Mouse (Mus musculus): ENCODE measurements around the gene Ccdc122.
"Not testable (repeated sequence)": the region's sequence is repeated elsewhere in the genome, so short reads cannot be mapped to it uniquely, and the experiment has no call there.

Gene Ccdc122

DNA sequence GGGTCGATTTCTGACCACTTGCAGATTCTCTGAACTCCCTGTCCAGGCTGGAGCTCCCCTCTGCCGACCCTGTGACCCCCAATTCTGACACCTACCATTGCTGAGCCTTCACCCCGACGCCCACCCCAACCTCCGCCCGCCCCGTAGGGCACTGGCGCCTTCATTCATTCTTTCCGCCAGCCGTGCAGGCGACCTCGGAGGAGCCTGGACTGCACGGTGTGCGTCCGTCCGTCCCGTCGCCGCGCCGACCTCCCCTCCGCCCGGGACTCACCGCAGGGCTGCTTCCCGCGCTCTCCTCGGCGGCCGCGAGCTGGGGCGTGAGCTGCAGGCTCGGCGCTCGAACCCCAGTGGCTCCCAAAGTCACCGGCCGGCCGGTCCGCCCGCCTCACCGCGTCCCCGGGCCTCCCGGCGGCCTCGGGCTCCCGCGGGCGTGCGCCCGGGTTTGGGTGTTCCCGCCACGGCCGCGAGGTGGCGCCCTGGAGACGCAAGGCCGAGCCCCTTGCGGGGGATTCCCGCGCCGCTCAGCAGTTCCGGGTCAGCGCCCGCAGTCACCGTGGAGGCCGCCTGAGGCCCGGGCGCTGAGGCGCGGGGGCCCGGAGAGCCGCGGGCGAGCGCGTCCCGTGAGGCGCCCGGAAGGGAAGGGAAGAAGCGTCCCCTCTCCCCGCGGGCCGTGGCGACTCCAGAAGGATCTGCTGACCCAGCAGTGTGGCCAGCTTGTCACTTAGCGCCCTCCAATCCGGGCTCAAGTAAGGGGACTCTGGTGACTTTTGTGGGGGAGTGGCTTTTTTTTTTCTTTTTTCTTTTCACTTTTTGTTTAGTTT, at the start of gene Ccdc122, which contains the start of gene Lacc1:
Gene Ccdc122, plus strand, starts transcription at position 547 of the 821 bp plus-strand sequence.
Gene Lacc1, minus strand, starts transcription at position 679 of the 821 bp plus-strand sequence.
- no peak for DNase-seq (ENCODE audit: extremely low spot score, low read depth, low spot score)

DNA sequence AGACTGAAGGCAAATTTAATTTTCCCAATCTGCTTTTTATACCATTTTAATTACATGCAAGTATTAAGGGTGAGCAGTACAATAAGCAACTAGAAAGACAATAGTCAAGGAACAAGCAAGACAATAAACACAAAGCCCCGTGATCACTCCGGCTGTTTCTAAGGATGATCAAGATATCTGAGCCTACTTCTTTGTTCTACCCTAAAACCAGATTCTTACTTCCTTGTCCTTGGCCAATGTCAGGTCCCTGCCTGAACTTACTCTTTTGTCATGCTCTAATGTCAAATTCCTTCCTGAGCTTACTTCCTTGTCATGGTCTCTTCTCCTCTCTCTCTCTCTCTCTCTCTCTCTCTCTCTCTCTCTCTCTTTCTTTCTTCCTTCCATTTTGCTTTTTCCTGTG, 46.2 kb upstream of the Ccdc122 start:
- DNase-seq (ENCODE audit: extremely low spot score, low read depth, low spot score) = not testable (repeated sequence)

DNA sequence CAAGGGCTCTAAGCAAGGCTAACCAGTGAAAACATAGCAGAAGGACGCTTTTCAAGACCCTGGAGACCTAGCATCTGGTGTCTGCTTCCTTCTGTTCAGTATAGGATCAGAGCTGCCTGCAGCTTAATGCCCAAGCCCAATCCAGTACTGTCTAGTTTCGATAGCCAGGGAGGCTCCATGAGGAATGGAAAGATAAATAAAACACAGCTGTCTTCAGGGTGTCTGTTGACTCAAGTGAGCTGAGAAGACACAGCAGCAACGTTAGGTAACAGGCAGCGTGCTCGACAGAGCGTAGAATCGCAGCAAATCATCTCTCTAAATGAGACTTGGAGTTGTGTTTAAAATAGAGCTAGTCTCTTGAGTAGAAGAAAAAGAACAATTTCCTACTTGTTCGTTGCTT, 31.8 kb upstream of the Ccdc122 start:
- no peak for DNase-seq (ENCODE audit: extremely low spot score, low read depth, low spot score)

DNA sequence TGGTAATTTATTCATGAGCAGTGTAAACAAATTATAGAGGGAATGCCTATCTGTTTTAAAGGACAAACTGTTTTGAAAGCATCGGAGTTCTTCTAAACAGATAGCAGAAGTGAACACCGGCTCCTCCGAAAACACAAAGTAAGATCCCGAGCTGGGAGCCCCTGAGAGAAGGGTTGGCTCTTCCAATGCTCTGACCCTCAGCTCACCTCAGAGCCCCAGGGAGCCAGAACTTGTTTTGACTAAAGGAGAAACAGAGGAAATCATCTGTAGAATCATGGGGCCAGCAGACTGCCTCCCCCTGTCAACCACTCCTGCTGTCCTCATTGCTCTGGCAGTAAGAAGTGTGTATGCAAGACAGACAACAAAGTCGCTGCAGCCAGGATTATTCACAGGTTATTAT, 31.0 kb upstream of the Ccdc122 start:
- DNase-seq (ENCODE audit: extremely low spot score, low read depth, low spot score) = no peak

DNA sequence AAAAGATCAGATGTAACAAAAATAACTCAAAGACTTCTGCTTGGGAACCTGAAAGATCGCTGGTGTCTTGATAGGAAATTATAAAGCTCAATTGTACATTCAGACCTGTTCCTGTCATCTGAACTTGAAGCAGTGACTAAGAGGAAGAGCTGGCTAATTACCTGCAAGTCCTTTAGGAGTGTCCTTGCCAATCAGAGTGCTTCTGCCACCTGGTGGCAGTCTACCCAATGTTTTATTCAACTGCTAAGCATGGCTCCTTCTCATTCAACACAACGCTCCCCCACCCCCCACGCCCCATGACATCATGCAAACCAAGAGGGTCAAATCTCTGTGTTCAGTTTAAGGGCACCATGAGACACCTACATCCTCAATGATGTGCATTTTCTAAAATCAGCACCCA, 28.3 kb upstream of the Ccdc122 start:
- peak; percentile 47 for DNase-seq (ENCODE audit: extremely low spot score, low read depth, low spot score)

DNA sequence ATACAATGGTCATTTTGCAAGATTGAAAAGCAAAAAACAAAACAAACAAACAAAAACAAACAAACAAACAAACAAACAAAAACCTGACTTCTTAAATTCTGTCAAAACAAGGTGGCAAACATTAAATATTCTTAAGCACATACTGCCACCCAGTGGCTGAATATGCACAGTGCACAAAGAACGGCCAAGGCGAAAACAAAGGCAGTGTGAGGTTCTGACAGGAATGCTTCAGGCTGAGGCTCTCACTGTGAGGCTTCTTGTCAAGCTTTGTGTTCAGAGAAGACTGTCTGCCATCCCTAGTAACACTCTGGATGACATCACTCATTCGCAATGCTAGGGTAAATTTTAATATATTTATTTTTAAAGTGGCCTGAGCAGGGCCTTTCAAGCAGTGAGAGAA, 24.8 kb upstream of the Ccdc122 start:
- peak; percentile 58 for DNase-seq (ENCODE audit: extremely low spot score, low read depth, low spot score)

DNA sequence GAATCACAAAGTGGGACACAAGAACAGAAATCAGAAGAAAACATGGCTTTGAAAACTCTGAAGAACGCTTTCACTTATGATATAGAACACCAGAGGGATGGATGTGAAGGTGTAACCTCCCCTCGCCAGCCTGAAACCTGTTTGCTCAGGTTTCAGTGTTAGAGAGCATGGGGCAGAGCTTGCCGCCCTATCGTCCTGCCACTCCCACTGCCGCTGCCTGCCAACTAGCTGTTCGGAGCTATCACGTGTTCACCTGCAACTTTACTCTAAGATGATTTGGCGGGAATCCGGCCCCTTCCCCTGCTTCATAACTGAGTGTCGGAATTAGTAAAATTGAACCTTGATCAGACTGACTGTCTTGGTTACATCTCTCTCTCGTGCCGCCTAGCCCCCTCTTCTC, 19.8 kb upstream of the Ccdc122 start:
- DNase-seq (ENCODE audit: extremely low spot score, low read depth, low spot score) = not testable (repeated sequence)

DNA sequence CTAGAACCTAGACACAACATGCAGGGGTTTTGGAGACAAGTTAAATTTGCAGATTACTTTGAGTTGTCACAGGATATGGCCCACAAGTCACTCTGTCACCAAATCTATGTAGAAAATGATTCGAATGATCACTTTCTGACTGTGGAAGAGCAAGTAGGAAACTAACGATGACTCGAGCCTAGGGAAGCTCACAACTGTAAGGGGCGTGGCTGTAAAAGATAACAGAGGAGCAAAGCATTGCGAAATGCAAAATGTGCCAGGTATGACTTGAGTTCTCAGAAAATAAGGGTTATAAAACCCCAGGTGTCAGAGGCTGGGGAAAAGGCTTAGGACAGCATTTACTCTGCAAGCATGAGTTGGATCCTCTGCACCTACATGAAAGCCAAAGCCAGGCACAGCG, 19.4 kb upstream of the Ccdc122 start:
- no peak for DNase-seq (ENCODE audit: extremely low spot score, low read depth, low spot score)

DNA sequence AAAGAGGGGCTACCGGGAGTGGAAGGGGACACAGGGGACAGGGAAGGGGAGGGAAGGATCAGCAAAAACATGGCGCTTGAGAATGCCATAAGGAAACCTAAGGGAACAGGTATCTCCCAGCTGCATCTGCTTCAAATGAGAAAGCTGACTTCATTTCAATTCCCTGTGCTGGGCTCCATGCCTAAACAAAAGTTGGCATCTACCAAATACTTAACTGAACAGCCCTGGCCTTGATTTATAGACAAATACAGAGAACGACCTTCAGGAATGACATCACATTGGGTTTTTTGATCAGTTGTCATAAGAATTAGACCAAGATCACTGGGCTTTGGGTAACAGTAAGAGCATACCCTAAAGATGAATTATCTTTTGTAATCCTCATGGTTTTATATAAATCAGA, 12.1 kb upstream of the Ccdc122 start:
- DNase-seq (ENCODE audit: extremely low spot score, low read depth, low spot score) = no peak

DNA sequence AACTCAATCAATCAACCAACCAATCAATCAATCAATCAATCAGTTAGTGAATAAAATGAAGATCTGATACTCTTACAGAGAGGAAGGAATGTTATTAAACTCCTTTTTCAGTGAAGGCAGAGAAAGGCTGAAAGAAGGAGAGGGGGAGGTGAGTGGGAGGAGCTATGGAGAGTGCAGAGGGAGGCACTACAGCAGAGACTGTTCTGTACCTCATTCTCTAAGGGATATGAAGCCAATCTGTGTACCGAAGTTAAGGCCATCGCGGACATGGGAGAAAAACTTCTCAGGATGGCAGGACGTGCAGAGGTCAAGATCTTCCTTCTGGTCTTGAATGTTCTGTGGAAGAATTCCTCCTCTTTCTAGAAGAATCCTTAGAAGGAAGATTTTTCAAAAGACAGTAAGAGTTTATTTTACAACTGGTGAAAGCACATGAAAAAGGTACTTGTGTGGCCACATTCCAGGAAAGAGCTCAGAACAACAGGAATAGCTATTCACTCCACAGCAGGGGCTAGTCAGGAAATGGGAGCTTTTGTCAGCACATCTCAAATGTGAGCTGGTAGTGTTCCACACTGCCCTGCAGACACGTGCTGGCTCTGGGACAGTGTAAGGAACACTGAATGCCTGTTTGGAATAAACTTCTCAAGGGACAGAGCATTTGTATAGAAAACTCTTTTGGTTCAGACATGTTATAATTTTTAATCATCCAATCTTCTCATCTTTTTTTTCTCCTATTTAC, 7.1 kb upstream of the Ccdc122 start:
- no peak for DNase-seq (ENCODE audit: extremely low spot score, low read depth, low spot score)

DNA sequence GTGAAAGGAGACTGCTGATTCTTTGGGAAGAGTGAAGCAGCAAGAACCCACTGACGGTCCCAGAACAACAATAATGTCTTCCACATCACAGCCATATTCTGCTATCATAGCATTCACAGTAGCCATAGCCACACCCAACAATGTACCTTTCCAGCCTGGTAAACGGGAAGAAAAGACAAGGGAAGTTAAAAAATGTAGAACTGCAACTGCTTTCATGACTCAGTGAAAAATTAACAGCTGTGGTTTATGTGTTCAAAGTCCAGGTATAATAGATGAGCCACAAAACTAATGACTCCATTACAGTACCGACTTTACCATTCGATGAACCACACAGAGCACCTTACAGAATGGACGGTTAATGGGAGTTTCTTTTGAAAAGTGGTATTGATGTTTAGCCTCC, 5.8 kb upstream of the Ccdc122 start:
- DNase-seq (ENCODE audit: extremely low spot score, low read depth, low spot score) = no peak

DNA sequence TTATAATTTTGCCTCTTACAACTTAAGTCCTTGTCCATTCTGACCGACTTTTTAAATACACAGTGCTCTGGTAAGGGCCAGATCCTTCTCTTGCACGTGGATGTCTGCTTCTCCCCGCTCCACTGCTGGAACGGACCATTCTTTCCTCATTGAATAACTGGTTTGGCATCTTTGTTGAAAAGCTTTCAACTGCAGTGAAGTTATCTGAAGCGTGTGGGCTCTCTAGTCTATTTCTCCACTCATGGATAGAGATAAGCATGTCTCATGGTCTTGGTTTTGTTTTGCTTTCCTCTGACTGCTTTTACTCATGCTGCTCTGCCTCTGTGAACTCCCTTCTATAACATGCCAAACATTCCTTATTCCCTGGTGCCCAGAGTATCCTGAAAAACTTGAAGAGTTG, 4.1 kb upstream of the Ccdc122 start:
- DNase-seq (ENCODE audit: extremely low spot score, low read depth, low spot score) = no peak

DNA sequence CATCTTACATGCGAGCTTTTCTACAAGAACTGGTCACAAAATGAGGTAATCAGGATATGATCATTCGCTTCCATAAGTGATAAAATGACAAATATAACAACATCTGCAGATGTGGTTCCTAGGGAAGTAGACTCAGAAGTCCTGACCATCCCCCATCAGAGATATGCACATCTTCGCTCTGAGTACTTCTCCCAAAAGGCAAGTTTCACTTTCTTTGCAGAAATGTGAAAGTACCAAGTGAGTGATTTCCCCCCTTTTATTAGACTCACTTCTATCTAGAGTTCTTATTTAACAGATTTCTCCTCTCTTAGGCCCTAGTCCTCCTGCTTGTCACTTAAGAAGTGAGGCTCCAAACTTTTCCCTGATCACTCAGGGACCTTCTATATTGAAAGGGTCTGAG, 3.2 kb upstream of the Ccdc122 start:
- no peak for DNase-seq (ENCODE audit: extremely low spot score, low read depth, low spot score)

DNA sequence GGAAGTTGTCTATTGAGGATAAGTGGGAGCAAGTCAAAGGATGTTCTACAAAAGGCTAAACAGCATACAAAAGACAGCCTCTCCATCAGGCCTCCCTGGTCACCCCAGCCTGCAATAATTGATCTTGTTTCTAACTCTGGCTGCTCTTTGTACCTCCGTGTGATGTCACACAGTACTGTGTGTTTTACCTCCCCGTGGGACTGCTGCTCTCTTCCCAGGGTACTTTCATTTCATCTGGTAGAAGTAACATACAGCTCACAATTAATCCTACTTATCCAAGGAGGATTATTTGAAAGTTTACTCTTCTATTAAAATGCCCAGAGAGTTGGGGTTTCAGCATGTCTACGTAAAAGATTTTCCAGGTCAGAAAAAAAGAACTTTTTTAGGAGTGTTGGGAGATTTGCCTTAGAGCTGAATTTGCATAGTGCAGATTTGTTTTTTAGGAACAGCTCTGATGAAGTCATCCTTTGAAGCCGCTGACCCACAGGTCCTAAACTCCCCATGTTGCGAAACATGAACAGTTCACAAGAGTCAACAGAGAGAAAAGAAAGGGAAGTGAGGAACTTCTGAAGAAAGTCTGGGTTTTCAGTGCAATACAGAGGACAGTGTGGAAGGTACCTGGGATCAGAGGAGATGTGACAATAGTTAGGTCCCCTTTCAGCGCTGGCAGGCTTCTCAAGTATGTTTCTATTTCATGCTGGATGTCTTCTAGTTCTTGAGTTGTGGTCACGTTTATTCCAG, 2.2 kb upstream of the Ccdc122 start:
- no peak for DNase-seq (ENCODE audit: extremely low spot score, low read depth, low spot score)

DNA sequence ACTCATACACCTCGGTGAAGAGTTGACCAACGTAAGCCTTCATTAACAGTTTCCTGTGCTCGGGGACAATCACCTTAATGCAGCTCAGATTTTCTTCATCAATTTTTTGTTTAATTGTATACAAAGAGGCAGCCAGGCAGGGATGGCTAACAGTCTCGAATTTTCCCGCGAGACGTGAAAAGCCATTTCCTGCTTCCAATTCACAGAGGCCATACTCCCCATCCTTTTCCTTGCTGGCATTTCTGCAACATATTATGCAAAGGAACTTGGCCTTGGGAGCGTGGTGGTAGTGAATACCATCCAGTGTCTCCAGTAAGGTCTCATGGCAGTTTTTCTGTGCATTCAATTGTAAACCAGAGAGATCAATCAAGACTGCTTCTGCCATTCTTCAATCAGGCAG, 1.6 kb upstream of the Ccdc122 start:
- no peak for DNase-seq (ENCODE audit: extremely low spot score, low read depth, low spot score)

DNA sequence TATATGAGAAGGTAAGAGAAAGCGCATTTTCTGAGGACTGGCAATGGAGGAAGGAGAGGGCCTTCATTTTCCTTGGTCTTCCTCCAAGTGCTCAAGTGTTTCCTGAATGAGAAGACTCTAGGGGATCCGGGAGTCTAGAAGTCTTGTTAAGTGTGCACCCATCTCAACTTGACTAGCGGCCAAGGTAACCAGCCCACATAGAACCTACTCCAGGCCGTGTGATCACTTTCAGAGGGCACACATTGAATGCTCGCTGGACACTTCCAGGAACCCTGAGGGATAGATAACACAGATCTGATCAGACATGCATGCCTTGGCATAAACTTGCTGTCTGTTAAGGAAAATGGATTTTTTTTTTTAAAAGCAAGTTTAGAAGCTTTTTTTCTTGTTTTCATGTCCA, 758 bp downstream of the Ccdc122 start:
- no peak for DNase-seq (ENCODE audit: extremely low spot score, low read depth, low spot score)

DNA sequence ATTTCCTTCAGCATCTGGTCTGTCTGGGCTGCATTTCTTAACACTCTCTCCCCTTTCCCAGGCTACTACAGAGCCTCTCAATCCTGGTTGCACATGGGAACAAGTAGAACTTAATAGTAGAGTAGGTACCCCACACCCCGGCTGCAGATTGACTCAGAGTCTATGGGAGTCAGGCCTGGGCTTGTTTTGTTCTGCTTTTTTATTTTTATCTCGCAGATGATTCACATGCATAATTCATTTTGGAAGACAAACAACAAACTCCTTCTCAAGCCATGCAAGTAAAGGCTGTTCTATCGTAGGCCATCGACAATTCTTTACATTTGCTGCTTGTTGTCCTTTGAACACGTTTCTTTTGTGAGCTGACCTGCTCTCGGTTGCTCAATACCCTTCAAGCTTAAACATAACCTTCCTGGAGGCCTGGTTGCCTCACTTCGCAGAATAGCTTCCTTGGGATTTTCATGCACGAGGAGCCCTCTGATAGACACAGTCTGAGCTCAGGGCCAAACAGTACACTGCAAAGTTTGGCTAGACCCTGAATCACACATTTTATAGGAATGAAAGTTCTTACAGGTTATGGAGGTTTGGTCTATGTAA, 1.4 kb downstream of the Ccdc122 start:
- no peak for DNase-seq (ENCODE audit: extremely low spot score, low read depth, low spot score)

DNA sequence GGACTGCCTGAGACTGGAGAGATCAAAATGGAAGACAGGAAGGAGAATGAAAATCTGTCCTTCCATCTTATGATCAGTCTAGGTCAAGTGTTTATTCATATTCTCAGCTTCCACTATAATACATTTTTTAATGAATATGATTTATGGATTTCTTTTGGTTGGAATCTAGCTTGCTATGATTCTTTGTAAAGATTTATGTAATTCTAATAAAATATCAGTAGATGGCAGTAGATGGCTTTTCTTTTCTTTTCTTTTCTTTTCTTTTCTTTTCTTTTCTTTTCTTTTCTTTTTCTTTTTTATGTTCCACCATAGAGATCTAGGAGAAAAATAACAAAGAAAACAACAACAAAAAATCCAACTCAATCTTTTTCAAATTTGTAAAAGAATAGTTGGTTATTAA, 16.7 kb downstream of the Ccdc122 start:
- no peak for DNase-seq (ENCODE audit: extremely low spot score, low read depth, low spot score)

DNA sequence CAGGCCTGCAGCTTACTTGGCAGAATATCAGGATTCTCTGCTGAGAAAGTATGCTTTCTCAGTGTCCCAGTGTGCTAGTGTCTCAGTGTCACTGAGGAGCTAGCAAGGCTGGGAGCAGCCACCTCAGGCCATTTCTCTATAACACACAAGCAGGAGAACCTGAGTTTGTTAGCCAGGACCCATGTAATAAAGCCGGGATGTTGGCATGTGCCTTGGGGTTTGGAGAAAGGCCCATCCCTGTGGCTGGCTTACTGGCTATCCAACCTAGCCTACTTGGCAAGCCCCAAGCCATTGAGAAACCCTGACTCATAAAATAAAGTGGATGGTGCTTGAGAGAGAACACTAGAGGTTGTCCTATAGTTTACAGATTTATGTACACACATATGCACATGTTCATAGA, 32.8 kb downstream of the Ccdc122 start:
- no peak for DNase-seq (ENCODE audit: extremely low spot score, low read depth, low spot score)

DNA sequence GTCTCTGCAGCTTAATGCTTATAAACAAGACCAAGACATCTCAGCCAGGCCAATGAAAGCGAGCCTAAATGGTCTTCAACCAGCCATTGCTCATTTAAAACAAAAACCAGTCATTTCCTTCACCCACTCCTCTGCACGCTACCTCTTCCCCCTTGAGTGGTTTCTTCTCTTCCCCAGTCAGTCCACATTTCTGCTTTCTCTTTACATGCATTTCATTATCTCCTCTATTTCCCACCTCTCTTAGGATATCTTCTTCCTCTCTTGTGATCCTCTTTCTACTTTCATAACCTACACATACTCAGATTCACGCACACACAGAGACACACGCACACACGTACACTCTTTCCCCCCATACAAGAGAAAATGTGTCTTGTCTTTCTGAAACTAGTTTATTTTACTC, 44.7 kb downstream of the Ccdc122 start:
- no peak for DNase-seq (ENCODE audit: extremely low spot score, low read depth, low spot score)

DNA sequence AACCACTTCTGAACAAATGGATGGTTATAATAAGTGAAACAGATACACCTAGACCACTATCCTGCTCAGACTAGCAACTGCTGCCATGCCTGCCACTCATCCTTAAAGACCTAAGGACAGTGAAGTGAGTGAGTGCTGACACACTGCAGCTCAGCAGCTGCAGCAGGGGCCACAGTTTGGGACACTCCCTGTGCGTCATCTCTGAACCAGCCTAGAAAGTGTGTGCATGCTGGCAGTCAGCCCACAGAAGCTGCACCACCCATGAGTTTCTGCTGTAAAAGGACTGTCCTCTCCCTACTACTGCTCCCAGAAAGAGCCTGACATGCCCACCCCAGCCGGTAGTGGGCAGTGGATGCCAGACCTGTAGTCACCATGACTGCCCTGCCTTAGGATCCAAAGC, 63.7 kb downstream of the Ccdc122 start:
- DNase-seq (ENCODE audit: extremely low spot score, low read depth, low spot score) = no peak
